12 mouse cellular contexts compared by ENCODE assay signal in the genomic region with DNA sequence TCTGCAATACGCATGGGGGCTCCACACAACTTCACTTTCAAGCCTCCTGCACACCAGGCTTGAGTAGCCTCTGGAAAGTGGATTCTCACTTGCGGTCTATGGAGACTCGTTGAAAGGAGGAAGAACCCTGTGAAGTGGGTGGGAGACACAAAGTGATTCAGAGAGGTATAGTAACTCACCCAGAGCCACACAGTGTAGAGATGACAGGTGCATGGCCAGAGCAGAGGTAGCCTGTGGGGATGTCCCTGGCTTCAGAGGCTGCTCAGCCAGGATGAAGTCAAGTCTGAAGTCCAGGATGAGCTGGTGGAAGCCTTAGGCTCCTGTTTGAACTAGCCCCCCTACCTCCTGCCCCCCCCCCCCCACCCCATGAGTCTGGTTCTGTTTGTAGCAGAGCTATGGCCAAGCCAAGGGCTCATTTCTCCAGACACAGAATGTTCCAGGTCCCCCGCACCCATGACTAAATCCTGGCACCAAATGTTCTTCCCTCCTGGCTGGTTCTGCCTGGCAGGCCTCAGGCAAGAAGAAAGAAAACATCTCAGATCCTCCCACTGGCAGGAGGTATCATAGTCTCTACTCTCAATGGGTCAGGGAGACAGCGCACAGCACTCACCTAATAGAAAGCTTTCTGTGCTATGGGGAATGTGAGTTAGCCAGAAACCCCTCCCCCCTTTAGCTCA. TPM values are rescaled to one million over a fixed set of nuclear protein-coding genes. Genes with fewer than 3 reads are reported as not detected.
A peak's percentile ranks its signal among the peaks of the same experiment; 100 is the strongest.
DNase-seq lines count a peak whose midpoint lies in the region; ATAC-seq lines count a peak whose summit lies in the region.
"Had no signal": no experiment of that assay in that cellular context is flagged by ENCODE, and none has a peak within 500 bp of the region (broad histone marks: within the 10 kb centered on the region; RNA-seq: fewer than 3 reads in every experiment).

No protein-coding gene starts in this region.

- H3K36me3 ChIP-seq in forebrain, embryonic 15.5 days, result no peaks in the 10 kb centered on the region

- no peak overlapping the region for H3K4me2 ChIP-seq in forebrain, embryonic 15.5 days (replicated peaks)
- H3K4me2 ChIP-seq: heart, embryonic 11.5 days had no signal

- 45% methylated on average over 5 of the region's 5 CpGs for WGBS in forebrain, embryonic 15.5 days

- H3K27me3 ChIP-seq in forebrain, embryonic 15.5 days, result no peaks in the 10 kb centered on the region

- H3K9ac ChIP-seq in forebrain, embryonic 15.5 days (replicated peaks), result no peak overlapping the region

- no peak overlapping the region for H3K4me3 ChIP-seq in forebrain, embryonic 15.5 days

- intact Hi-C loops in left cerebral cortex, postnatal 25 days (cut with DNase I), result loop anchor here (2.0 to 5.0 kb wide), 3 partner anchors 42 to 143 kb away; no protein-coding TSS in a partner anchor

- 0 out of 2 replicates have a peak, but pooled peaks have one; percentile 6 for ATAC-seq in forebrain, embryonic 15.5 days (replicated peaks)
- ATAC-seq: inflammation-experienced regulatory T-cells, adult 6 months had no signal

- peaks cover 22% of the 10 kb centered on the region for H3K4me1 ChIP-seq in forebrain, embryonic 15.5 days

- 0 out of 2 replicates have a peak overlapping the region, but pooled peaks have one; percentile 15 for H3K27ac ChIP-seq in forebrain, embryonic 15.5 days (replicated peaks)

- DNase-seq in layer of hippocampus, adult 11-12 months (ENCODE audit: low spot score), result peak; percentile 65
- no peak for DNase-seq in layer of hippocampus, adult 9-10 months (ENCODE audit: low spot score)
- peak; percentile 32 to 53 for DNase-seq in frontal cortex, postnatal 10 days (ENCODE audit: low spot score in 2 of 2)
- DNase-seq in left cerebral cortex, postnatal 25 days (ENCODE audit: low spot score in 2 of 2), result peak; percentile 69 to 92
- no peak for DNase-seq in heart, adult 8-10 months (ENCODE audit: low spot score)
- no peak for DNase-seq in cerebellum, adult 8-10 months
- DNase-seq in ovary, postnatal 14 days (ENCODE audit: low spot score), result no peak

- no peaks in the 10 kb centered on the region for H3K9me3 ChIP-seq in forebrain, embryonic 15.5 days

RNA-seq across cellular contexts. Expression of a gene that starts 54.2 kb away (rescaled TPM):
- 4.5 and 4.7 TPM in 2 replicates for polyA plus RNA-seq in forebrain, embryonic 15.5 days (2015; fragmentation: Nextera tagmentation; extraction: Ambion mirVana)
- total RNA-seq in left cerebral cortex, postnatal 25 days (2021), result 10 to 100 TPM; 86.8 to 87.2 TPM
- total RNA-seq in heart, adult 8-10 months (2022), result under 1 TPM; 0.27 to 0.57 (median 0.31) TPM
- total RNA-seq: monocyte, adult 5-6 weeks had no signal
- polyA plus RNA-seq: inflammation-experienced regulatory T-cells, adult 6 months; liver, embryonic 16.5 days had no signal

RNA-seq across cellular contexts. Expression of a gene that starts 54.3 kb away (rescaled TPM):
- polyA plus RNA-seq in forebrain, embryonic 15.5 days (2015; fragmentation: Nextera tagmentation; extraction: Ambion mirVana), result 60.7 and 64.6 TPM in 2 replicates
- total RNA-seq in left cerebral cortex, postnatal 25 days (2021), result 100 to 1,000 TPM; 133 to 134 TPM
- 10 to 100 TPM; 25.2 to 33.4 (median 25.5) TPM for total RNA-seq in heart, adult 8-10 months (2022)

Comparison
In these comparisons a context has a peak if more than half of its experiments do, and no peak if none do; other contexts are left out.
1. DNase-seq: peak in layer of hippocampus, adult 11-12 months (single experiment), frontal cortex, postnatal 10 days (2 of 2) and left cerebral cortex, postnatal 25 days (2 of 2); none in layer of hippocampus, adult 9-10 months (single experiment), heart, adult 8-10 months (single experiment), cerebellum, adult 8-10 months (single experiment) and ovary, postnatal 14 days (single experiment).
2. RNA of a gene that starts 54.2 kb away (total RNA-seq): 86.8 to 87.2 TPM in left cerebral cortex, postnatal 25 days; 0.27 to 0.57 TPM in heart, adult 8-10 months; every median in the first group is over 10 times any median in the second.